Mouse (Mus musculus) cerebellum, adult 9-11 months (tissue): ENCODE results near the gene Ift43.

Experiments
- DNase-seq: peaks from one replicate; pipeline ENCODE4 v3.0.0; 2022

The Ift43 gene

DNA sequence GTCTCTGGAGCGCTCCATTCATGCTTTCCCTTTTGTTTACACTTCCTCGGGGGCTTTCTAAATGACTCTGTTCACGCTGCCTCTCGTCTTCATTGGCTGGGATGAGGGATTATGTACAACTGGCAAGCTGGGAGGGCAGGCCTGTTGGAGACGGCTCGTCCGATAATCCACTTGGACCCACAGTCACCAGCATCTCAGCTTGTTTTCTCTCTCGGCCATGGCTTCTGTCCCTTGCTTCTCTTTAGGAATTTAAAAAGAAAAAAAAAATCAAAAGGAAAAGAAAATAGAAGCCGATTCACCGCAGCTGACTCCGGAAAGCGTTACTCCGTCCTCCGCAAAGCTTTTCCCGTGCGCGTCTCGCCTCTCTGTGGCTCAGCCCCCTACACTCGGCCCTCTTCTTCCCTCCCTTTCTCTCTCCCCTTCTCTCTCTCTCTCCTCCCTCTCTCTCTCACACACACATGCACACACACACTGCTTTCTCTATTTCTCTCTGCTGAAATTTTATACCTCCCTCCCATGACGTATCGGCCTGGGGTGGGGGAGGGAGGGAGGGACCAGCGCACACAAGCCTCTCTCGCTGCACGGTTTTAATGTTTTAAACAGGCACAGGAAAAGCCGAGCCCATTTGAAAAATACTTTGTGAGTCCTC, 3.7 kb upstream of the Ift43 start, which contains the start of gene Tgfb3:
Tgfb3 (minus strand) TSS at position 489 of the 649 bp plus-strand sequence.
- DNase-seq: peak; percentile 65

DNA sequence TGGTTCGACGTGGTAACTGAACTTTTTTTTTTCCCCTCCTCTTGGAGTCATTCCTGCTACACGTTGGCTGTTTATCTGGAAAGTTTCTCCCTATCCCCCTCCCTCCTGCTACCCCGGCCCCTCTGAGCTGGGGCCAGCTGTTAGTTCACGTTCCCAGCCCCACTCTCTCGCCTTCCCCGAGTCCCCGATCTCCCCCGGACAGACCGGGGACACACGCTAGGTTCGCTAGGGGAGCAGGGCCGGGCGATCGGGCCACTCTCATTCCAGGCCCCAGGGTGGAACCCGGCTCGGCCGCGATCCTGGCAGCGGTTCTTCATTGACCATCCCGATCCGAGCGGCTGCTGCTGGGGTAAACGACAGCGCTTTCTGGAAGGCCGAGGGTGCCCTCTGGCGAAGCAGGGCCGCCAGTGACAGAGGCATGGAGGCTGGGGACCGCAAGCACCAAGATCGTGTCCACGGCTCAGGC, 3.1 kb upstream of the Ift43 start:
- peak; percentile 93 for DNase-seq

DNA sequence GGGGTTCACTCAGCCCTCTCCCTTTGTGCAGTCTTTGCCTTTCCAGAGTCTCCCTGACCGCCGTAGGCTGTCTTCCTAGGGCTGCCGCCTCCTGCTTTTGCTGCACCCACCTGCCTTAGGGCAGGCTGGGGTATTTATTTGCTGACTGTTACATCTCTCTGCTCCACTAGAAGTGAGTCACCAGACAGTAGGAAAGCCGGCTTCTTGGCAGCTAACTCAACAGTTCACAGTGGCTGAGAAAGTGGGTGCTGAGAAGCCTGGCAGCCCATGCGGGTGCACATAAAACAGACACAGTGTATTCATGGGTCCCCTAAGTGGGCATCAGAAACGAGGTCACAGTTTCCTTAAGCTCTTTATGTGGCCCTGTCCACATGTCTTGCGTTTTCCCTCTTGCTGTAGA, 3.5 kb downstream of the Ift43 start:
- no peak for DNase-seq

DNA sequence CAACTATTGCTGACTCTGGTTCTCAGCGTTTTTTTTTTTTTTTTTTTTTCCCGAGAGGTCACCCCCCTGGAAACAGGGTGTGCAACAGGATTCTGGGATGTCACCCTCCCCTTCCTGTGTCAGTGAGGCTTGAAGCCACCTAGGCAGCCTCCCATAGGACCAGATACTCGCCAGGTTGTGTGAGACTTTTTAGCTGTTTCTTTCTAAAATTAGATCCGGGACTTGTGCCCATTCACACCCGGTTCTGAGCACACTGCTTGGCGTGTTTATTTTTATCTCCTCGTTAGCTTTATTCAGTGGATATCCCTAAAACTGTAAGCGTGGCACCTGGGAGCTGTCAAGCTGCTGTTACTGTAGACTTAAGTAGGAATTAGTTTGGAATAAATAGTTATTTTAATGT, 4.2 kb downstream of the Ift43 start:
- DNase-seq: no peak

DNA sequence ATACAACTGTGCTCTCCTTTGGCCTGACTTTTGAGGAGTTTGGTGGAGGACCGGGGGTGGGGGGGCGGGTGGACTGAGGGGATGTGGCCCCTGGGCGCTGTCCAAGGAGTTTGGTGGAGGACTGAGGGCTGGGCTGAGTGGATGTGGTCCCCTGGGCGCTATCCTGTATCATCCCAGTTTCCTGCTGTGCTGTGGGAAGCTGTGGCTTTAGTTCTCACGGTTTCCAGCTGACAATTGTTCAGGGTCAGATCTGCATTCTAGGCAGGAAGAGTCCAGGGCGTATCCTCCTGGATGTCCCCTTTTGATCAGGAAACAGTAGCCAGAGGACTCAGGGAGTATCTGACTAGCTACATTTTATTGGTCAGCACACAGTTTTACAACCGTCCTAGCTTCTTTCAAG, 5.7 kb downstream of the Ift43 start:
- DNase-seq: no peak

DNA sequence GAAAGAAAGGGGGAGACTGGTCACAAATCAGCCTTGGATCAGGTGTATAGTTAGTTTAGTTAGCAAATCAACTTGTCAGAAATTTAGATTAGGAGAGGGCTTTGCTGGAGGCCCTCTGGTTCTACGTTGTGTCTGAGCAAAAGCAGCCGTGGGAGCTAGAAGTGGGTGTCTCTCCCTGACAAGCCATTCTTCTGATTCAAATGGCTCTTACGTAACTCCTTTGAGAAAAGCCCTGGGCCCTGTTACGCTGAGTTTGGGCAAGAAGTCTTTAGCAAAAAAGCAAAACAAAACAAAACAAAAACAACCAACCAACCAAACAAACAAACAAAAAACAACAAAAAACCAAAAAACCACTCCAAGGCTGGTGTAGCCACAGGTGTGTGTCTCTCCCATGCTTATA, 8.4 kb downstream of the Ift43 start:
- DNase-seq: no peak

DNA sequence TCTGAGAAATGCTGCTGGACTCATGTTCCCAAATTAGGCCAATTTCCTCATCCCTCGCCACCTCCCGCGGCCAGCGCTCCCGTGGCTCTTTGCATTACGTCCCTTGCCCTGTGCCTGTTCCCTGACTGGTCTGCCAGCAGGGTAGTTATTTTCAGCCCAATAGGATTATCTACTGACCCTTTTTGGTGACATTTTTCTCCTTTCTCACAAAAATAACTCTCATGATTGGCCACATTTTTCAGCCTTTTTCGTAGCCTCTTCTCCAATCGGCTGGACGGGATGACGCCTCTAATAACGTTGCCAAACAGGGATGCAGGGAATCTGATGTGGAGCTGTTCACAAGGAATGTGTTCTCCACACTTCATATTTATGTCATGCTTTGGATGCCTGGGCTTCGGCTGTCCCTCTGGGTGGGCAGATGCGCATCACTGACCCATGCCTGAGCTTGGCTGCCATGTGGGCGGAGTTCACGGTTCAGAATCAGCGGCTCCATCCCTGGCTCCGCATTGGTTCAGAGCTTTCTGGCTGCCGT, 9.3 kb downstream of the Ift43 start:
- DNase-seq: peak; percentile 76

DNA sequence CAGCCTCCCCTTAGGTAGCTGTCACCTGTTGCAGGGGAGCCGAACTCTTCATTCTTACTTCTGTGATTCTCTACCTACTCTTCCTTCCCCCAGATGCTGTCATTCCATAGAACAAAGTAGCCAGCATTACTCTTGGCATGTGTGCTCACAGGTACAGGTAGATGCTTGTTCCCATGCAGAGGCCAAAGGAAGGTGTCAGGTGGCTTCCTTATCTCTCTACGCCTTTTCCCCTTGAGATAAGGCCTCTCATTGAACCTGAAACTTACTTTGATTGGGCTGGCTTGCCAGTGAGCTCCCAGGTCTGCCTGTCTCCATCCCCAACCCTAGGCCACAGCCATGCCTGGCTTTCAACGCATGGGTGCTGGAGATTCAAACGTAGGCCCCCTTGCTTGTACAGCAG, 11.7 kb downstream of the Ift43 start:
- DNase-seq: no peak

DNA sequence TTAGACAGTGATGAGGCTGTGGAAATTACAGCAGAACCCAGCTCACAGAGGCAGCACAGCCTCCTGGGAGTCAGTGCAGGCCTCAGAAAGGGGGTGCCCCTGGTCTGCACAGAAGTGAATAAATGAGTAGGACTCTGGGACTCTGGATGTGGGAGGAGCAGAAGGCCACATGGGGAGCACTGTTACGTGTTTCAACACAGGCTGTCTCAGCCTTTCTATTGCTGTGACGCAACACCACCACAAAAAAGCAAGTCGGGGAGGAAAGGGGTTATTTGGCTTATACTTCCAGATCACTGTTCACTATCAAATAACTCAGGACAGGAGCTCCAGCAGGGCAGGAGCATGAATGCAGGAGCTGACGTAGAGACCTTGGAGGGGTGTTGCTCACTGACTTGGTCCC, 13.5 kb downstream of the Ift43 start:
- no peak for DNase-seq

DNA sequence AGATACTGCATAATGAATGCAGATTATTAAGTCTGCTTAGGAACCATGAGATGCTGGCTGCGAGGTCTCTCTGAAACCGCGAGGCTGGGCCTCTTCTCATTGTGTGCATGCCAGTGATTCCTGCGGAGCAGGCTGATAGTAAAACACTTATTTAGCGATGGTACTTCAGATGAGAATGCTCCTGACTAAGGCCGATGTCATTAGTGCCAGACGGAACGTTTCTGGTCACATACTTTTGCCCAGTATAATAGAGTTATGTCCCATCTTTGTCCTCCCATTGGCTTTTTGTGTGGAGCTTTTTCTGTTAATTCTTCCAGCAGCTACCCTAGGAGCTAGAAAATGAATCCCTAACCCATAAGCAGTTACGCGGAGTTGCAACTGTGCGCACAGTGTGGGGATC, 15.4 kb downstream of the Ift43 start:
- no peak for DNase-seq

DNA sequence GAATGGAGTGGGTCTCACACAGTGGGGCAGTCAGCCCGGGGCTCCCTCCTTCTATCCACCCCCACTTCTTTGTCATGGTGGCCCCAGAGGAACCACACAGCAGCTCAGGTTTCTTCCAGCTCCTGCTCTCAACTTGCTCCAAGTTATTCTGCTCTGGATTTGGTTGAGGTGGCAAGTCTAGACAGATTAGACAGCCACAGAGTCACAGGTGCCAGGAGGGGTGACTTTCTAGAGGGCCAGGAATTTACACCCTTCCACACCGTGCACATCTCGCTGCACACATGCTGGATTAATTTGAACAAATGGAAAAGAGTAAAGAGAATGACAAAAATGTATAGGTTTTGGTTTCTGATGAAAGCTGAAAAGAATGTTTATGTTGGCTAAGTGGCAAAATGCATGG, 18.4 kb downstream of the Ift43 start:
- no peak for DNase-seq

DNA sequence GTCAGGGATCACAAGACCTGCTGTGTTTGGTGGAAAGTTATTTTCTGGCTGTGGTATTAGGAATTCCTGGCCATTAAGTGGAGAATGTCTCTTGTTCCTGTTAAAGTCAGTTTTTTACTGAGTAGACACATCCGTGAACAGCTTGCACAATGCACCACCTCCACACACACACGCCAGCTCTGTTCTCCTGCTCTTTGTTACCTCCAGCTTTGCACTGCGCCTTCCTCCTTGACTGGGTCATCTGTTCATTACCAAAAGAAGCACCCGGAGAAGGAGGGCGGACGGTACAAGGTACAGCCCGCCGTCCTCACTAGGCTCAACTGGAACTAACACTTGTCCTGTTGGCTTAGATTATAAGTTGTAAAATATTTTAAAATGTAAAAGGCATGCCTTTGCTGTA, 20.3 kb downstream of the Ift43 start:
- DNase-seq: no peak

DNA sequence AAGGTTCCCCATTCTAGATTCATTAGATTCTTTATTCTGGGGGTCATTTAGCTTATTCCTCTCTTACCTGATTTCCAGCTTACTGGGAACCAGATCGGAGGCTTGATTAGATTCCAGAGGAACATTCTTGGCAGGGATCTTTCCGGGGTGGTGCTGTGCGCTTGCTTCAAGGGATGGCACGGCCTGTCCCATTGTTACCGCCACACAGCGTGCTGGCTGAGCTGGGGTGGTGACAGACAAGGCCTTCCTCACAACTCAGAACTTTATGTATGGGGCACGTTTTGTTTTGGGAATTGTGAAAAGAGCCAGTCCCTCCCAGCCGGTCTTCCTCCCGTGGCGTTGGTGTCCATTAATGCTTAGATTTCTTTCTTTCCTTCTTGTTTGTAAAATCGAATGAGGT, 21.1 kb downstream of the Ift43 start:
- peak; percentile 28 for DNase-seq

DNA sequence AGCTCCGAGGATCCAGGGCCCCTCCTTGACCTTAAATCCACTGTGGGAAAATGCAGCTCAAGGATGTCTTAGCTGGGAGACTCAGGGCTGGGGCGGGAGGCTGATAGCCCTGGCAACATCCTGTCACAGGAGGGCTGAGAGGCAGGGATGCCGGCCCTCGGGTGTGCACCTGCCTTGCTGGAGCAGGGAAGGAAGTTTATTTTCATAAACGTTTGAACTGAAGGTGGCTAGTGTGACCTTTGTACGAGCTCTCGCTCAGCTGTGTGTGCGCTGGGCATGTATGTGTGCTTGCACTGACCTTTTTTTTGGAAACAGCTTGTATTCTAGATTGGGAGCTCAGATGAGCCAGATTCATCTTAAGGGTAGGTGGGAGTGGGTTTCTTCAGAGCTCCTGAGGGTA, 21.5 kb downstream of the Ift43 start:
- no peak for DNase-seq

DNA sequence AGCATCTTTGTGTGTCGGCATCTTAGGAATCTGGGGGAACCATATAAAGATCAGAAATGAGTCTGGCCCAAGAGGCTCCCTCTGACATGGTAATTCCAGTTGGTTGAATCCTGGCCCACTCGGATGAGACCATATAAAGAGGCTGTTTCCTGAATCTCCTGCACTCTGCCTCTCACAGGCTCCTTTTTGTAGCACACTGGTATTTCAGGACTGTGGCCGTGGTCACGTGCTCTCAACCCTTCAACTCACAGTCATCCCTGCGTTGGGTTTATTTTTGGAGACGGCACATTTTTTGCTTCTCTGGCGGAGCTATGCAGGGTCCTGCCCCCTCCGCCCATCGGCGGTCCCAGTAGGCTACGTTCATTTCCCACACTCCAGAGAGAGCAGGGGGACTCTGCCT, 22.0 kb downstream of the Ift43 start:
- no peak for DNase-seq

DNA sequence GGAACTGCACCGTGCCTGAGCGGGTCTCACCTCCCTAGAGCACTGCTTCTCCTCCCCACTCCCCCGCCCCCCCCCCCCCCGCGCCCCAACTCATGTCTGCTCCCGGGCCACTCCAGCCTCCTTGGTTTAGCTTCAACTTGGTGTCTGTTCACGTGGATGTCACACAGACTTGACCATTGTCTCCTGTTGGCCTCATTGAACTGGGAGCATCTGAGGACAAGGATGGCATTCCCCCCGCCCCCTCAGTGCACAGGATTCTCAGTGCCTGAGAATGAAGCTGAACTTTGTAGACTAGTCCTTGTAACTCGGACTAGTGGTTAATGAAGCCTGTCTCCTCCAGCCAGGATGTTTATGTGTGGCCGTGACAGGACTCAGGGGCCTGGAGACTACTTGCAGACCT, 23.2 kb downstream of the Ift43 start:
- DNase-seq: no peak

DNA sequence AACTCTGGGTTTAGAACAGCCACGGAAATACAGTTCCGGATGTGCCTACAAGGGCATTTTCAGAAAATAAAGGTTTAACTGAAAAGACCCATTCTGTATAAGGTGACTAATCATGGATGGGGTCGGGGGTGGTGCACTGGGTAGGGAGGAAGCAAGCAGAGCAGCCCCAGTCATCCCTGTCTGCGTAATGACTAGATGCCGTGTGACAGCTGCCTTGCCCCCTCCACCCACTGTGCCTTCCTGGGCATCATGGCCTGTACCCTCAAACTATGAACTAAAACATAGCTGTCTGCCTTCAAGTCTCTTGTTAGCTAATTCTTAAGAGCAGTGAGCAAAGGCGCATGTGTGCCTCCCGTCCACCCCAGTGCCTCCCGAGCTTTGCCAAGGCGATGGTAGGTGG, 23.7 kb downstream of the Ift43 start:
- DNase-seq: no peak

DNA sequence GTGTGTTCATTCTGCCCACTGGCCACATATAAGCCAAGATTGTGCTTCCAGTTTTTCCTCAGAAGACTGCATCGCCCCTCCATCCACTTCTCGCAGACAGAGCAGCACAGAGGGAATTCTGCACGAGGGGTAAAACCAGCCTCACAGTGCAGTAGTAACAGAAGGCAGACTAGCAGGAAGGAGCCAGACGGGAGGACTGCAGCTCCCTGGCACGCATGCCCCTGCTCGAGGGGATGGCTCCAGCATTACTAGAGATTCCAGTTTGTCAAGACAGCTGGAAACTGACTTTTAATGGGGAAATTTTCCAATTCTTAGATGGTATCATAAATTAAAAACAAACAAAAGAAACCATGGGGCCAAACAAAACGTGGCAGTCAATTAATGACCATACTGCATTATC, 25.3 kb downstream of the Ift43 start:
- DNase-seq: no peak

DNA sequence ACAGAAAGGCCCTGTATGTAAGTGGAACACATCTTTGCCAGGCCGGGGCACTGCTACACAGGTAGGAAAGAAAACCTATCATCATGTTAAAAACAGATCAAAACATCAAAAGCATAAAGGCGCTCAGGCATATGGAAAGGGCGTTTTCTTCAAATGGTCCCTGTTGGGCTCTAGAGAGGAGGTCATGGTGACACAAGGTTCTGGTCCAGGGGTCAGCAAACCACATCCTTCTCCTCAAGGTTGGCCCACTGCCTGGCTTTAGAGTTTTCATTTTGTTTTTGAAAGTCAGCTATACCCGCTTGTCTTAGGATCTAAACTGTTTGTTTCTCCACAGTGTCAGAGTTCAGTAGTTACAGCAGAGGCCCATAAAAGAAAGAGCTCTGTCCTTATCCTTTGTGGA, 27.2 kb downstream of the Ift43 start:
- DNase-seq: no peak

DNA sequence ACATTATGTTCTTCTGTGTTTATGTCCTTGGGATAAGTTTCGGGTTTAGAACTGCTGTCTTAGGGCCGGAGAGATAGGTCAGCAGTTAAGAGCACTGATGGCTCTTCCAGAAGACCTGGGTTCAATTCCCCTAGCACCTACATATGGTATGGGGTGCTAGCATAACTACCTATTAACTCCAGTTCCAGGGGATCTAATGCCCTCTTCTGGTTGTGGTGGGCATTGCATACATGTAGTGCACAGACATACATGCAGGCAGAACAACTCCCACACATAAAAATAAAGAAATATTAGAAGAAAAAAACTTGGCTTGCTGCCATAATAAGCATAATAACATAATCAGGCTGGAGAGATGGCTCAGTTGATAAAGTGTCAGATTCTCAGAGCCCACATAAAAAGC, 28.3 kb downstream of the Ift43 start:
- no peak for DNase-seq

DNA sequence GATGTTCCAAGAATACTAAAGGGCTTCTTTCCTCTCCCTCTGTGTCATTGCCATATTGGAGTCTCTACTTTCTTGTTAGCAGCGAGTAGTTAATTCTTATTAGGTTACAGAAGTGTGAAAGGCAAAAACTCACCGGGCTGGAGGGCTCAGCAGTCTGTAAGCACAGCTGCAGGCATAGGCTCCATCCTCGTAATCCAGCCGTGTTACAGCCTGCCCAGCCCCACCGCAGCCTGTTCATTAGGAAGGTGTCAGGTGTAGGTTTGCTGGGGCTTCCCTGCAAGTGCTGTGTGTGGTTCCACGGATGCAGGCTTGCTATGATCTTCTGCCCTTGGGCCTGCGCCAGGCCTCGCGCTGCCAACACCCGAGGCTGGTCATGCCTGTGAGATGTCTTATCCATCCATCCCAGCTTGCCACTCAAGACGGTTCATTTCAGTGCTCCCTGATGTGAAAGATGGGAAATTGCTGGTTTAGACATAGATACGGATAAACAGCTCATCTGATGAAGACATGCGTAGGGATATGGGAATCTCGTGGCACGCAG, 34.0 kb downstream of the Ift43 start:
- DNase-seq: no peak

DNA sequence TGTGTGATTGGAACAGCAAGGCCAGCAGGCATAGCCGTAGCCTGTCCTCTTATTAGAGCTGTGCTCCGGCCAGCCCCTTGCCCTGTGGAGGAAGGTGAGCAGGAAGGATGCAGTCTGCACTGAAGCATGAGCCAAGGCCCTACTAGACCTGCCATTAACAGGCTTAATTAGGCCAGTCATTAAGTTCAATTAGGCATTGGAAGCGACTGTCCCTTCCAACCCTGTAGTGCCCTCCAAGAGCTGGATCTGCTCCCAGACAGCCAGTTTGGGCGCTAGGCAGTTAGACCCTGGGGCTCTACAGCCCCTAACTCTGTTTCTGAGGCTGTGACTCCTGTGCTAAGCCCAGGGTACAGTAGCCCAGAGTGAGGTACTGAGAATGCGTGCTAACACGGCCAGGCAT, 41.7 kb downstream of the Ift43 start:
- no peak for DNase-seq

DNA sequence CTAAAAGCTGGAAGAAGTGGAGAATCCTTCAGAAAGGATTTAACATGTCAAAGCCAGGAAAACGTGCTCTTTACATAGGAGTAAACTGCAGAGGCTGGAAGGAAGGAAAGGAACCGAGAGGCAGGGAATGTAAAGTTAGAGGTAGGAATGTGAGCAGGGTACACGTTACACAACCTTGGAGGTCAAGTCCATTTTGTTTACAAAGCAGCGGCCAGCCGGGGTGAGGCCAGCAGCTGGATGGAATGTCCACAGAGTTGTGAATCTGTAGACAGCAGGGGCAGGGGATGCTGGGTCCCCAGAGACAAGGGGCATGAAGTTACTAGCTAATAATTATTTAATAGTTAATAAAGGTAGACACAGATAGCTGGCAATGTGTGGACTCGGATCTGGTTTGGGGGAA, 45.8 kb downstream of the Ift43 start:
- no peak for DNase-seq

DNA sequence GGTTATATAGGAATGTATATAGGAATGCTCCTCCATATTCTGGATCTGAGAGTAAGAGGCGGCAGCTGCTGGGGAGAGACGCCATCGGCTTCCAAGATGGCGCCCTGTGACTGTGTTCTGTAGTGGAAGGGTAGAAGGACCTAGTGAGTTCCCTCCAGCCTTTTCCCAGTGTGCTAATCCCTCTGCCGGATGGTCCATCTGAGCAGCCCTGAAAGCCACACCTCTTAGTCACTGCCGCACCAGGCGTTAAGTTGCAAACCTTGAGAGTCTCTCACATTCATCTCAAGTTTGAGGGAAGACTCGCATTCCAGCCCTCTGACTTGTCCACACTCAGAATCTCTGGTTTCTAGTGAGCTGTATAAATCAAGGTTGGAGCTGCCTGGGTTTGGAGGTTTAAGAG, 46.7 kb downstream of the Ift43 start:
- DNase-seq: no peak

DNA sequence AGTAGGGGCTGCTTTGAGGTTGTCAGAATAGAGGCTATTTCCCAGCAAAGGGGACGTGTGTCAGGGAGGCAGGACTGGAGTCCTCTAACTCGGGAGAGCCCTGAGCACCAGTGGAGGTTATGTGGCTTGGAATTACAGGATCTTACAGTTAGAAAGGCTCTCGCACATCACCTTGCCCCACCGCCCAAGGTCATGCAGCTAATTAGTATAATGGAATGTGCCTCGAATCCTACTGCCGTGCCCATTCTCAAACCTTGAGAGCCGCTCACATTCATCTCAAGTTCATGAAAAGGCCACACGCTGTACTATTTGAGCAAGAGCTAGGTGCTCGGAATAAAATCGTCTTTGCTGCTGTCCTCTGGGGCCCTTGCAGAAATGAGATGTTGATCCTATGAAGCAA, 47.4 kb downstream of the Ift43 start:
- DNase-seq: no peak
